Mouse (Mus musculus) C2C12 (cell line): Measurements from ENCODE around the gene Usp36.

Experiments used
- CEBPB ChIP-seq: IDR thresholded peaks from one replicate; pipeline ENCODE4 v1.6.1; 2011; ENCODE audit warnings: low read depth, mild to moderate bottlenecking, control low read depth, moderate library complexity
- CTCF ChIP-seq: IDR thresholded peaks from one replicate; pipeline ENCODE4 v1.5.1; 2011; ENCODE audit not compliant: control insufficient read depth, insufficient read depth, insufficient read length
- USF1 ChIP-seq: IDR thresholded peaks from one replicate; pipeline ENCODE4 v1.6.1; 2011; ENCODE audit warnings: low read depth, mild to moderate bottlenecking, control low read depth, moderate library complexity

- TF ChIP-seq USF1 (peak; percentile 74), CTCF (peak; percentile 64), CEBPB (no peak)
These were observed 57.7 kb downstream of the Usp36 start for GRCm38 (mm10) chr11:118232314-118232831.
